8 mouse cellular contexts compared by ENCODE assay signal in genomic region chr1:180642228-180642564, GRCm38 (mm10). TPM values are rescaled to one million over a fixed set of nuclear protein-coding genes. Genes with fewer than 3 reads are reported as not detected.
DNase-seq lines count a peak whose midpoint lies in the region; ATAC-seq lines count a peak whose summit lies in the region.

No protein-coding gene starts in this region.

- ATAC-seq in liver, embryonic 11.5 days (replicated peaks; ENCODE audit: low FRiP score): no peak
- ATAC-seq in stomach, embryonic 15.5 days (ENCODE audit: insufficient read depth, low FRiP score, low read depth): no peak

- no peaks in the 10 kb centered on the region for H3K9me3 ChIP-seq in liver, embryonic 11.5 days (ENCODE audit: control insufficient read depth, low read length)
- no peaks in the 10 kb centered on the region for H3K9me3 ChIP-seq in embryonic facial prominence, embryonic 10.5 days
- H3K9me3 ChIP-seq in limb, embryonic 10.5 days (replicated peaks): no peaks in the 10 kb centered on the region
- H3K9me3 ChIP-seq in stomach, embryonic 15.5 days: no peaks in the 10 kb centered on the region

- 70% methylated on average over 8 of the region's 8 CpGs for WGBS in liver, embryonic 11.5 days
- 86% methylated on average over 8 of the region's 8 CpGs for WGBS in embryonic facial prominence, embryonic 10.5 days
- WGBS in limb, embryonic 10.5 days: 86% methylated on average over 8 of the region's 8 CpGs
- WGBS in stomach, embryonic 15.5 days: 77% methylated on average over 8 of the region's 8 CpGs

- no peaks in the 10 kb centered on the region for H3K36me3 ChIP-seq in liver, embryonic 11.5 days (ENCODE audit: control insufficient read depth, insufficient read depth, low read length)
- H3K36me3 ChIP-seq in embryonic facial prominence, embryonic 10.5 days (replicated peaks): peaks cover 32% of the 10 kb centered on the region
- peaks cover 34% of the 10 kb centered on the region for H3K36me3 ChIP-seq in limb, embryonic 10.5 days
- H3K36me3 ChIP-seq in stomach, embryonic 15.5 days: no peaks in the 10 kb centered on the region

- H3K4me2 ChIP-seq in liver, embryonic 11.5 days: peak overlapping the region; percentile 84
- H3K4me2 ChIP-seq in stomach, embryonic 15.5 days: peak overlapping the region; percentile 63

- H3K27me3 ChIP-seq in liver, embryonic 11.5 days (replicated peaks; ENCODE audit: control insufficient read depth, insufficient read depth, low read length): no peaks in the 10 kb centered on the region
- no peaks in the 10 kb centered on the region for H3K27me3 ChIP-seq in embryonic facial prominence, embryonic 10.5 days (replicated peaks; ENCODE audit: low read depth, poor library complexity, severe bottlenecking)
- no peaks in the 10 kb centered on the region for H3K27me3 ChIP-seq in limb, embryonic 10.5 days (ENCODE audit: low read depth, poor library complexity, severe bottlenecking)
- H3K27me3 ChIP-seq in stomach, embryonic 15.5 days (replicated peaks): no peaks in the 10 kb centered on the region

- H3K4me3 ChIP-seq in liver, embryonic 11.5 days (ENCODE audit: low read depth, low read length): peak overlapping the region; percentile 94
- peak overlapping the region; percentile 86 for H3K4me3 ChIP-seq in embryonic facial prominence, embryonic 10.5 days
- peak overlapping the region; percentile 93 for H3K4me3 ChIP-seq in limb, embryonic 10.5 days
- H3K4me3 ChIP-seq in stomach, embryonic 15.5 days (replicated peaks): peak overlapping the region; percentile 71

- peak overlapping the region; percentile 99 for H3K9ac ChIP-seq in liver, embryonic 11.5 days (ENCODE audit: low read depth, low read length)
- H3K9ac ChIP-seq in stomach, embryonic 15.5 days: peak overlapping the region; percentile 79; the same call in 1 of the 2 replicates

- H3K4me1 ChIP-seq in liver, embryonic 11.5 days (replicated peaks; ENCODE audit: control insufficient read depth, insufficient read depth, low read length): peaks cover 18% of the 10 kb centered on the region
- H3K4me1 ChIP-seq in embryonic facial prominence, embryonic 10.5 days: peaks cover 48% of the 10 kb centered on the region
- H3K4me1 ChIP-seq in limb, embryonic 10.5 days: peaks cover 39% of the 10 kb centered on the region
- H3K4me1 ChIP-seq in stomach, embryonic 15.5 days: peaks cover 12% of the 10 kb centered on the region

- H3K27ac ChIP-seq in liver, embryonic 11.5 days (ENCODE audit: low read depth, low read length): no peak overlapping the region
- H3K27ac ChIP-seq in embryonic facial prominence, embryonic 10.5 days (replicated peaks): peak overlapping the region; percentile 100
- H3K27ac ChIP-seq in limb, embryonic 10.5 days: peak overlapping the region; percentile 100
- no peak overlapping the region for H3K27ac ChIP-seq in stomach, embryonic 15.5 days

- no peak for DNase-seq in liver, embryonic 11.5 days (ENCODE audit: low spot score)
- DNase-seq in liver: no peak
- no peak for DNase-seq in embryonic facial prominence, embryonic 10.5 days (ENCODE audit: low spot score)
- DNase-seq in limb, embryonic 10.5 days (ENCODE audit: low spot score): no peak
- no peak for DNase-seq in urinary bladder, postnatal 25 days (ENCODE audit: low spot score)
- no peak for DNase-seq in embryo, embryonic 10 days (ENCODE audit: low spot score)
- no peak for DNase-seq in urinary bladder, postnatal 14 days (ENCODE audit: low spot score)

RNA-seq across cellular contexts. Expression of gene Lin9, which starts 1.2 kb away (rescaled TPM):
- 21.3 and 22.2 TPM in 2 replicates for polyA plus RNA-seq in liver, embryonic 11.5 days (2014; fragmentation: Nextera tagmentation; extraction: Ambion mirVana)
- 23.5 and 25.4 TPM in 2 replicates for polyA plus RNA-seq in embryonic facial prominence, embryonic 10.5 days (2016; fragmentation: Nextera tagmentation; extraction: Ambion mirVana)
- 18.3 and 24.9 TPM in 2 replicates for polyA plus RNA-seq in limb, embryonic 10.5 days (2016; fragmentation: Nextera tagmentation; extraction: Ambion mirVana)
- polyA plus RNA-seq in stomach, embryonic 15.5 days (2015; fragmentation: Nextera tagmentation; extraction: Ambion mirVana): 15.9 and 18.0 TPM in 2 replicates

RNA-seq across cellular contexts. Expression of gene Mixl1, which starts 54.6 kb away (rescaled TPM):
- polyA plus RNA-seq in liver, embryonic 11.5 days (2014; fragmentation: Nextera tagmentation; extraction: Ambion mirVana): 1.8 and 2.0 TPM in 2 replicates
- 0.33 and 0.77 TPM in 2 replicates for polyA plus RNA-seq in embryonic facial prominence, embryonic 10.5 days (2016; fragmentation: Nextera tagmentation; extraction: Ambion mirVana)
- polyA plus RNA-seq in limb, embryonic 10.5 days (2016; fragmentation: Nextera tagmentation; extraction: Ambion mirVana): 0.09 and 0.28 TPM in 2 replicates
- 0.28 TPM in 2 replicates for polyA plus RNA-seq in stomach, embryonic 15.5 days (2015; fragmentation: Nextera tagmentation; extraction: Ambion mirVana)

Comparison
In these comparisons a context has a peak if more than half of its experiments do, and no peak if none do; other contexts are left out.
1. H3K27ac ChIP-seq: peak in embryonic facial prominence, embryonic 10.5 days (single experiment) and limb, embryonic 10.5 days (single experiment); none in liver, embryonic 11.5 days (single experiment) and stomach, embryonic 15.5 days (single experiment).
2. Peak in every context shown above with its lines, with median percentiles within 50 percentile points of each other: H3K4me3 ChIP-seq.